Mouse (Mus musculus): Measurements from ENCODE around the gene Olfr648. TPM values are rescaled to one million over a fixed set of nuclear protein-coding genes. Genes with fewer than 3 reads are reported as not detected.

Olfr648 gene
- polyA plus RNA-seq, 2 experiments: 0.04 to 0.06 TPM

DNA sequence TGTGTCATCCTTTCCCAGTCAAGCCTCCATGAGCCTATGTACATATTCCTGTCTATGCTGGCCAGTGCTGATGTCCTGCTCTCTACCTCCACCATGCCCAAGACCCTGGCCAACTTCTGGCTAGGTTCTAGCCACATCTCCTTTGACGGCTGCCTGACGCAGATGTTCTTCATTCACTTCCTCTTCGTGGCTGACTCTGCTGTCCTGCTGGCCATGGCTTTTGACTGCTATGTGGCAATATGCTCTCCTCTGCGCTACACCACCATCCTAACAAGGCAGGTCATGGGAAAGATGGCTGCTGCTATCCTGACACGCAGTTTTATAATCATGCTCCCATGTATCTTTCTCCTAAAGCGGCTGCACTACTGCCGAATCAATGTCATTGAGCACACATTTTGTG lies 23.0 kb upstream of the Olfr648 start:
- no peaks in the 10 kb centered on the region for H3K27me3 ChIP-seq (ENCODE audit: control insufficient read depth, insufficient read depth, low read length)
- no peak overlapping the region for H3K4me2 ChIP-seq (ENCODE audit: low read depth)
- no peak overlapping the region for H3K4me3 ChIP-seq (ENCODE audit: insufficient read depth in 1 of 2, low read depth in 2 of 2, low read length in 2 of 2)
- H3K9me3 ChIP-seq (ENCODE audit: control insufficient read depth, low read length): no peaks in the 10 kb centered on the region
- no peaks in the 10 kb centered on the region for H3K4me1 ChIP-seq (replicated peaks; ENCODE audit: control insufficient read depth in 2 of 2, insufficient read depth in 2 of 2, low read length in 1 of 2)
- DNase-seq (ENCODE audit: low read depth in 3 of 3, low spot score in 3 of 3) (no peak), ATAC-seq (ENCODE audit: insufficient read depth) (no peak)
- no peak overlapping the region for H3K27ac ChIP-seq
- WGBS (ENCODE audit: insufficient replicate concordance): 43% methylated on average over 7 of the region's 7 CpGs
- no peaks in the 10 kb centered on the region for H3K36me3 ChIP-seq (replicated peaks; ENCODE audit: control insufficient read depth, insufficient read depth, low read depth)
- TF ChIP-seq EP300 (IDR thresholded peaks at IDR 0.05; ENCODE audit: low read depth): no peak
- TF ChIP-seq CTCF (IDR thresholded peaks at IDR 0.05; ENCODE audit: low read depth): no peak
- H3K9ac ChIP-seq (replicated peaks): no peak overlapping the region

DNA sequence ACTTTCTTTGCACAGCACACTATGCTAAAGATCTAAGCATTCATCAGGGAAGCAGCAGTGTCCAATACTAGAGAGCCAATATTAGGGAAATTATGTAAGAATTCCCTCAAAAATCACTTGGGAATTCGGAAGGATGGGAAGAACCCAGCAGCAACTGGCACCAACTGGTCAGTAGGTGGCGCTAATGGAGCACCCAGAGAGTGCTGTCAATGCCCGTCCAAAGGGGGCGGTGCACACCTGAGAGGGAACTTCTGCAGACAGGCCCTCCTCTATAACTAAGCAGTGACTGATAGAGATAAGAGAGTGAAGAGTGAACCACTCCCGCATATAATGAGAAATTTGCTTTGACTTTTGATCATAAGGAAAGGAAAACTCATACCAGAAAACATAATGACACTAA lies 16.6 kb upstream of the Olfr648 start:
- no peak overlapping the region for H3K9ac ChIP-seq (replicated peaks)
- no peaks in the 10 kb centered on the region for H3K27me3 ChIP-seq (ENCODE audit: control insufficient read depth, insufficient read depth, low read length)
- H3K4me2 ChIP-seq (ENCODE audit: low read depth): no peak overlapping the region
- no peak overlapping the region for H3K27ac ChIP-seq
- no peak overlapping the region for H3K4me3 ChIP-seq (ENCODE audit: insufficient read depth in 1 of 2, low read depth in 2 of 2, low read length in 2 of 2)
- H3K4me1 ChIP-seq (replicated peaks; ENCODE audit: control insufficient read depth in 2 of 2, insufficient read depth in 2 of 2, low read length in 1 of 2): no peaks in the 10 kb centered on the region
- peak; percentile 92 for TF ChIP-seq CTCF (IDR thresholded peaks at IDR 0.05; ENCODE audit: low read depth)
- no peak for TF ChIP-seq EP300 (IDR thresholded peaks at IDR 0.05; ENCODE audit: low read depth)
- no peaks in the 10 kb centered on the region for H3K9me3 ChIP-seq (ENCODE audit: control insufficient read depth, low read length)
- peak; percentile 19 to 33 (median 32) for DNase-seq (ENCODE audit: low read depth in 3 of 3, low spot score in 3 of 3)
- no peaks in the 10 kb centered on the region for H3K36me3 ChIP-seq (replicated peaks; ENCODE audit: control insufficient read depth, insufficient read depth, low read depth)
- peak; percentile 59 for ATAC-seq (ENCODE audit: insufficient read depth)
- 2% methylated on average over 5 of the region's 5 CpGs for WGBS (ENCODE audit: insufficient replicate concordance)

DNA sequence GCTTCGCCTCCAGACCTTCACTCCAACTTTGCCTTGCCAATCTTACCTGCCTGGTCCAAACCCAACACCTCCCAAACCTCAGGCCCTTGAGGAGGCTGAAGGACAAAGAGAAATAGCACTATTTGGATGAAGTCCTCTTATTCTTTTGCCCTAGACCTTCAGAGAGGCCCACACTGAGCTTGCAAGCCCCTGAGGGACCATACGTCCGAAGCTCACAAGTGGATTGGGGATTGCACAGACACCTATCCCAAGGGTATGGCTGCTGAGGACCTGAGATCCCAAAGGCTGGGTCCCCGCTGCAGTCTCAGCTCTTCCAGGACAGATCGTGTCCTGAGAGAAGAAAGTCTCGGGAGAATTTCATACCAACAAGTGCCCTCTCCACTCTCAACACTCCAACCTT lies 12.7 kb upstream of the Olfr648 start, which contains the start of gene Olfr649:
Gene Olfr649 (minus strand): TSS at position 101 of the 400 bp plus-strand sequence.
- TF ChIP-seq CTCF (IDR thresholded peaks at IDR 0.05; ENCODE audit: low read depth) (no peak), EP300 (IDR thresholded peaks at IDR 0.05; ENCODE audit: low read depth) (no peak)
- Histone ChIP-seq H3K4me2 (ENCODE audit: low read depth) (no peak within 1 kb of the TSS), H3K9ac (replicated peaks) (no peak within 1 kb of the TSS), H3K36me3 (replicated peaks; ENCODE audit: control insufficient read depth, insufficient read depth, low read depth) (no peaks in the 10 kb centered on the region), H3K27me3 (ENCODE audit: control insufficient read depth, insufficient read depth, low read length) (no peaks in the 10 kb centered on the region), H3K27ac (no peak within 1 kb of the TSS), H3K4me3 (ENCODE audit: insufficient read depth in 1 of 2, low read depth in 2 of 2, low read length in 2 of 2) (no peak within 1 kb of the TSS), H3K4me1 (replicated peaks; ENCODE audit: control insufficient read depth in 2 of 2, insufficient read depth in 2 of 2, low read length in 1 of 2) (no peaks in the 10 kb centered on the region), H3K9me3 (ENCODE audit: control insufficient read depth, low read length) (no peaks in the 10 kb centered on the region)
- DNase-seq (ENCODE audit: low read depth in 3 of 3, low spot score in 3 of 3) (no peak), ATAC-seq (ENCODE audit: insufficient read depth) (no peak)
- WGBS (ENCODE audit: insufficient replicate concordance): 55% methylated on average over 6 of the region's 6 CpGs

DNA sequence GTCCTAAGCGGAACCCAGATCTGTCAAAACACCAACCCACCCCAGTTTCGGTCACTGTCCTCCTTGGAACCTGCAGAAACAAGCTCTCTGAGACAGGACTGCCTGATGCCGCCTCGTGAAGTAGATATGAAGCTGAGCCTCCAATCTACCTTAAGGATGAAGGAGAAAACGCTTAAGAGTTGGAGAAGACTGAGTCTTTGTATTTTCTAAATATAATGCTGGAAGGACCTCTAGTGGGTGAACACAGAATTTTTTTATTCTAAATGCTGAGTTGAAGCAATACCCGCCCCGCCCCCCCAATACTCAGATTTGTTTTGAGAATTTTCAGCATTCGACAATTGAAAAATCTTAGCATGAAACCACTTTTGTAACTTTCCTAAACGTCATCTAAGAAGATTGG lies 8.1 kb upstream of the Olfr648 start:
- H3K9me3 ChIP-seq (ENCODE audit: control insufficient read depth, low read length): no peaks in the 10 kb centered on the region
- no peak overlapping the region for H3K4me2 ChIP-seq (ENCODE audit: low read depth)
- H3K4me1 ChIP-seq (replicated peaks; ENCODE audit: control insufficient read depth in 2 of 2, insufficient read depth in 2 of 2, low read length in 1 of 2): no peaks in the 10 kb centered on the region
- ATAC-seq (ENCODE audit: insufficient read depth): no peak
- no peak overlapping the region for H3K4me3 ChIP-seq (ENCODE audit: insufficient read depth in 1 of 2, low read depth in 2 of 2, low read length in 2 of 2)
- TF ChIP-seq CTCF (IDR thresholded peaks at IDR 0.05; ENCODE audit: low read depth): no peak
- TF ChIP-seq EP300 (IDR thresholded peaks at IDR 0.05; ENCODE audit: low read depth): no peak
- H3K36me3 ChIP-seq (replicated peaks; ENCODE audit: control insufficient read depth, insufficient read depth, low read depth): no peaks in the 10 kb centered on the region
- no peak for DNase-seq (ENCODE audit: low read depth in 3 of 3, low spot score in 3 of 3)
- no peak overlapping the region for H3K27ac ChIP-seq
- H3K27me3 ChIP-seq (ENCODE audit: control insufficient read depth, insufficient read depth, low read length): no peaks in the 10 kb centered on the region
- no peak overlapping the region for H3K9ac ChIP-seq (replicated peaks)
- 33% methylated on average over 9 of the region's 9 CpGs for WGBS (ENCODE audit: insufficient replicate concordance)

DNA sequence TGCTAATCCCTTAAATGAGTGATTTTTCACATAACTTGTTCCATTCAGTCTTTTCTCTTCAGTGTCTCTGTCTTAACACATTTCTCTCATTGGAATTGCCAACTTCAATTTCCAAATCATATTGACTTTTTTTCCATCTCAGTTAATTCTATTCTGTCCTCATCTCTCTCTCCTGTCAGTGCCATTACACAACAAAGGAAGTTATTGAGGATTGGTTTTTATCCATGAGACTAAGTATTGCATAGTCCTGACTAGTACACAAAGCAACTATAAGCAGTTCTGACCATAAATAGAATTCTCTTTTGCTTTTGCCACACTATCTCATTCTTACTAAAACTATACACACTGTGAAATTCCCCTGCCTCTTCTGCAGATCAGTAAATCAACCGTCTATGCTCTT lies 4.1 kb downstream of the Olfr648 start:
- DNase-seq (ENCODE audit: low read depth in 3 of 3, low spot score in 3 of 3) (no peak), ATAC-seq (ENCODE audit: insufficient read depth) (no peak)
- WGBS (ENCODE audit: insufficient replicate concordance): 80% methylated on average over 1 of the region's 1 CpGs
- H3K4me2 ChIP-seq (ENCODE audit: low read depth): no peak overlapping the region
- TF ChIP-seq CTCF (IDR thresholded peaks at IDR 0.05; ENCODE audit: low read depth) (no peak), EP300 (IDR thresholded peaks at IDR 0.05; ENCODE audit: low read depth) (no peak)
- no peaks in the 10 kb centered on the region for H3K36me3 ChIP-seq (replicated peaks; ENCODE audit: control insufficient read depth, insufficient read depth, low read depth)
- H3K27me3 ChIP-seq (ENCODE audit: control insufficient read depth, insufficient read depth, low read length): no peaks in the 10 kb centered on the region
- no peaks in the 10 kb centered on the region for H3K9me3 ChIP-seq (ENCODE audit: control insufficient read depth, low read length)
- no peak overlapping the region for H3K9ac ChIP-seq (replicated peaks)
- no peaks in the 10 kb centered on the region for H3K4me1 ChIP-seq (replicated peaks; ENCODE audit: control insufficient read depth in 2 of 2, insufficient read depth in 2 of 2, low read length in 1 of 2)
- H3K27ac ChIP-seq: no peak overlapping the region
- no peak overlapping the region for H3K4me3 ChIP-seq (ENCODE audit: insufficient read depth in 1 of 2, low read depth in 2 of 2, low read length in 2 of 2)
